Mouse (Mus musculus): ENCODE measurements at regions not wholly inside any gene's neighbourhood (a gene's known extent, or its start where the extent isn't known, plus 50 kb on each side); places are given as distances from the start of the nearest gene placed in this dataset.
A peak's percentile ranks its signal among the peaks of the same experiment; 100 is the strongest.
"Not testable (repeated sequence)": the region's sequence is repeated elsewhere in the genome, so short reads cannot be mapped to it uniquely, and the experiment has no call there.

- no peak for DNase-seq (ENCODE audit: low spot score)
Observed at GRCm38 (mm10) chr19:54099292-54099691, 55.3 kb downstream of the Adra2a start.

DNA sequence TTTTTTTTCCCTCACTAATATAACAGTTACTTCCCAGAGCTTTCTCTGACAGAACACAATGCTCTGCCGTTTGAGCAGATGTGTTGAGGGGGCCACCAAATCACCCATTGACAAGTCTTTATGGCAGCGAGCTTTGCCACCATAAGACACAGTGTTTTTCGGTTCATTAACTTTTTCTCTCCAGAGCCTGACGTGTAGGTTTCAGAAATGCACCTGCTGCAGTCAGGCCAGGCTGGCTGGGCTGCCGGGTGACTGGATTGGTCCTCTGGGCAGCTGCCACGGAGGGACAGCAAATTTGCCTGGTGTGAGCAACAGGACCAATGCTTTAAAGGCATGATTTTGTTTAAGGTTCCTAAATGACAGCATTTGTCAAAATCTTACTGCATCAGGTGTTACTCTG, 55.8 kb downstream of the Adra2a start:
- no peak for DNase-seq (ENCODE audit: low spot score)

GRCm38 (mm10) chr19:54106571-54106970, 62.6 kb downstream of the Adra2a start:
- no peak for DNase-seq (ENCODE audit: low spot score)

DNA sequence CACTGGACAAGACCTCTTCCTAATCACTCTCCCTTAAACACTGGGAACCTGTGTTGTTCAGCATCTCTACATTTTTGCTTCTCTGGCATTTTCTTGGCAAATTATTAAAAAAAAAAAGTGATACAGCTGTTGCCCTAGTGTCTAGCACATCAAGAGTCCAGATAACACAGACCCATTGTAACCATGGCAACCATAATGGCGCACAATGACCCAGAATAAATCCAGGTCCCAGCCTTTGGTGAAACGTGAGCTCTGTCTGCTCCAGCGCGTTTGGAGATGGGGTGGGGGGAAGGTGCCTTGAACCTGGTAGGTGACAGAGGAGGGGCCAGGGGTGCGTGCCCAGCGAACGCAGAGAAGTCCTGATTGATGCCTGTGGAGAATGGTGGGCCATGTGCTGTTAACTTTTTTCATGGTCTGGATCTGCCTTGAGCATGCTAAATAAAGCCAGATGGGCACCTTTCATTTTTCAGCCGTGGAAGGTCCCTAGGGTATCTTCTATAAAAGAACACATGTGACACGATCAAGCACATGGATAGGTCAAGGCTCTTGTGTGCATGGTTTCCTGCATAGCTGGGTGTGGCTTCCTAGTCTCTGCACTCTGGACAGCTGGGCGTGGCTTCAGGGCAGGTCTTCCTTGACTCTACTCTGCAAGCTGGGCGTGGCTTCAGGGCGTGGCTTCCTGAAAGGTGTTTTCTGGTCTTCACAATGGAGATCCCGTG, 63.3 kb downstream of the Adra2a start:
- peak; percentile 47 for DNase-seq (ENCODE audit: low spot score)

- no peak for DNase-seq (ENCODE audit: low spot score)
Observed at GRCm38 (mm10) chr19:54110080-54110479, 66.1 kb downstream of the Adra2a start.

DNA sequence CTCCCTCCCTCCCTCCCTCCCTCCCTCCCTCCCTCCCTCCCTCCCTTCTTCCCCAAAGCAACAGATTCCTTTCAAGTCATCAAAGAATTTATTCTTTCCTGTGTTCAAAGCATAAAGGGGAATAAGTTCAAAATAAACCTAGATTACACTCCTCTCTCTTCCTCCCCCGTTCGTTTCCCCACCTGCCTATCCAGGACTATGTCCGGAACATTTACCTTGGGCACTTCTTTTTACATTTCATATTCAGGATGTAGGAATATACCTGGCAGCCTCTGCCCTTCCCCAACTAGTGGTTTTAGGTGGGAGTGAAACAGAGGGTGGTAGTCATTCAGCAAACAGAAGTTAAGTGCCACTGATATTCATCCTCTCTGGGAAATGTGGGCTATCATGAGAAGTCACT, 68.7 kb downstream of the Adra2a start:
- no peak for DNase-seq (ENCODE audit: low spot score)

GRCm38 (mm10) chr19:54113421-54113820, 69.5 kb downstream of the Adra2a start:
- DNase-seq (ENCODE audit: low spot score): no peak

GRCm38 (mm10) chr19:54114588-54115317, 70.8 kb downstream of the Adra2a start:
- DNase-seq (ENCODE audit: low spot score): peak; percentile 68

DNA sequence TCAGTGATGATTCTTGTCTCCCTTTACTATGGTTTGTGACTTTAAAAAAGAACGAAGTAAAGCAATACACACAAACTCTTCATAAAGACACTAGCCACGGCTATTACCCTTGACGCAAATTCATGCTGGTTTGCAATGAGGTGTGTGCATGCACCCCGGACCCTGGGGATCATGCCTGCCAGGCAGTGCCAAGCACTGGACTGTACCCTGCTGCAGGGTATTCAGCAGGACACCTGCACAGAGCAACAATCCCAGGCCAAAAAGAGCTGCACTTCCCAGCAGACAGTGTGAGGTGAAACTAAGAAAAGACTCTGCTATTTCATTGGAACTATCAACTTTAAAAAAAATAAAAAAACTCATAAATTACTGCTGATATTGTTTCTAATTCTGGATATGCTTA, 71.4 kb downstream of the Adra2a start:
- no peak for DNase-seq (ENCODE audit: low spot score)

DNA sequence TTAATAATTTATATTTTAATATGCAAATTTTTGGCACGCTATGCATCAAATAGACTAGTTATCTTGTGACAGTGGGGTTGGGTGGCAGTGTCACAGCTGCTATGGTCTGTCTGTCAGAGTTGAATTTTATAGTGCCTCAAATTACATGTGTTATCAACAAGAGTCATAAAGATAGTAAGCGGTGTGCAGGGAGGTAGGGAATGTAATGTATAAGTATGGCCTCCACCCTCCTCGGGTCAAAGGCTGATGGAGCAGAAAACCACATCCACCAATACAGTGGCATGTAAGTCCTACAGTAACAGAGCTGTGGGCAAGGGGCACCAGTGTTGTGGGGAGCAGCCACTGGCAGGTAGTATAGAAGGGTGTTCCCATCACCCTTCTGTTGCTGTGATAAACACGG, 72.9 kb downstream of the Adra2a start:
- no peak for DNase-seq (ENCODE audit: low spot score)

DNA sequence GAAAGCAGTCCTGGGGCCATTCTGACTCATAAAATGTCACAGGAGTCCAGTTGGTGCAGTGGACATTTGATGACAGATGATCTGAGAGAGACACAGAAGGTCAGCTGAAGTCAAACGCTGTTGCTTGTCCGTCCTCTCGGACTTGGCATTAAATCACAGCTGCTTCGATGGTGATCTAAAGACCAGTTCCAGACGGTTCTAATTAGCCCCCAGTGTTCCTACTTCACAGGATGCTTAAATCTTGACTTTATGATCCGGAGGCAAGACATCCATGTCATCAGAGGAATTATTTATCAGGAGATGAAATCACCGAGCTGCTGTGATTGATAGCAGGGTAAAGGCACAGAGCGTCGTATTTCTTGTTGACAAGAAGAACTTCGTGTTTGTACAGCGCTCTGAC, 73.7 kb downstream of the Adra2a start:
- no peak for DNase-seq (ENCODE audit: low spot score)

DNA sequence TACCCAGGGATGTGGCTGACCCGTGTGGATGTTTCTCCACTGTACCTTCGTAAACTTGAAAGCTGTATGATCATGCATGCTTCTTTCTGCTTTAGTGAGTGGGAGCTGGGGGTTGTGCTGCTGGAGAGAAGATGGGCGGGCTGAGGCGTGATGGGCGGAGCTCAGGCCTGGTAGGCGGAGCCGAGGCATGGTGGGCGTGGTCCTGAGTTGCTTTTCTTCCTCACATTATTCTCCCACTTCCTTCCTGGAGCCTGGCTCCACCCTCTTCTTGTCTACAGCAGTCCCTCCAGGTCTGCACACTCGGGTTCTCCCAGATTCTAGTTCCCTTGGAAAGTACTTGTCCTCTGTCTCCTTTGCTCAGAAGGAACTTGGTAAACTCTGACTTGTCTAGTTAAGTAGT, 79.6 kb downstream of the Adra2a start:
- DNase-seq (ENCODE audit: low spot score): peak; percentile 46

DNA sequence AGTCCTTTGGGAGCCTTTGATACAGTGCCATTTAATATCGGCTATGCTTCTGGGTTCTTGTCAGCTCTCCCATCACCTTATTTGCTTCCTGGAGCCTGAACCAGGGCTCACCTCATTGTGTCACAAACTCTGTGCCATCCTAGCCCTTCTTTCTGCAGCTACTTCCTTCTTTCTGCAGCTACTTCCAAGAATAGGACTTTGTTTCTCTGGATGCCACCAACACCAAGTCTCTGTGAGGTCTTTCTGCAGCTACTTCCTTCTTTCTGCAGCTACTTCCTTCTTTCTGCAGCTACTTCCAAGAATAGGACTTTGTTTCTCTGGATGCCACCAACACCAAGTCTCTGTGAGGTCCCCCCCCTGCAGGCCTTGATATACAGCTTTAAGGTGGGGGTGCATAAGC, 107.8 kb downstream of the Adra2a start:
- not testable (repeated sequence) for DNase-seq (ENCODE audit: low spot score)

DNA sequence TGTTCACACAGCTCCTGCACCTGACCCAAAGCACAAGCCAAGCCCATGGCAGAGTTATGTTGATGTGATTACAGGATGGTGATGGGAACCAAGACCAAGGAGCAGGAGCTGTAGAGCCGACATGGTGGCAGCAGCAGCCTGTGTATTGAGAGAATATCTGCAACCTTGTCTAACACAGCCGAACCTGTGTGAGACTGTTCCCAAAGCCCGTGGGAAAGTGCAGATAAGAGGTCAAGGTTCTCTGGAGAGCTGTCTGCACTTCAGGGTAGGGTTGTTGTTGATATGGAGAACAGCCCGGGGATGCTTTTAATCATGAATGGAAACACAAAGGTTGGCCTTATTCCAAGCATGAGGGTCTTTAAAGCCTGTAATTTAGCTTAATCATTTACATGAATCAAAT, 110.4 kb downstream of the Adra2a start:
- DNase-seq (ENCODE audit: low spot score): no peak

DNA sequence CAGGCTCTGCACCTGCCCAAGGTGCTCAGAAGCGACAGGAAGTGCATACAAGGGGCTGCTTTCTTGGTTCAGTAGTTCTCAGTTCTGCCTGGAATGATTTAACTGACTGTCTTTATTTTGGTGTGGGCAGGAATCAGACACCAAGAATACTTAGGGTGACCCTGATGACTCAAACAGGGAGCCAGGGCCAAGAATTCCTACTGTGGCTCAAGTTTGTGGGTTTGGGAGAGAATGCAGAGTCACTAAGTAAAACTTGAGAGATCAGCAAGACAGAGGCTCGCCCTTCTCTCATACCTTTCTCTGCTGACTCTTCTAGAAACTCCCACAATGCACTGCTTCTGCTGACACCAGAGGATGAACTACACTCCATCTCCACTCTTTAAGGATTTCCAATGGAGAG, 126.4 kb downstream of the Adra2a start:
- no peak for DNase-seq (ENCODE audit: low spot score)

GRCm38 (mm10) chr19:54174090-54175055, 130.4 kb downstream of the Adra2a start:
- DNase-seq (ENCODE audit: low spot score): no peak

DNA sequence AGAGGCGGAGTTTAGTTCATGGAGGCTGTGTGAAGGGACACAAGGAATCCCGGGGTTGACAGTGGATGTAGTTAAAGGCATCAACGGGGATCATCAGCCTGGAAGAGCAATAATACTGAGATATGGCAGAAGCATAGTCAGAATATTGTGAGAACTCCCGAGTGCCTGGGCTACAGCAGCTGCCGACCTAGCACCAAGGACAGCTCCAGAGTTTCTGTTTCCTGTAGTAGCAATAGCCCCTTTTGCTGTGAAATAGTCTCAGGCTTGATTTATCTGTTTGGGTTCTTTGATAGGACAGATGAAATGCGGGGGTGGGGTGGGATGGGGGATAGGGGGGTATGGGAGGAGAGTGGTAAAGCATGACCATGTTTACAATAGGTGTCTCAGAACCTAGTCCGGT, 131.8 kb downstream of the Adra2a start:
- DNase-seq (ENCODE audit: low spot score): peak; percentile 64

DNA sequence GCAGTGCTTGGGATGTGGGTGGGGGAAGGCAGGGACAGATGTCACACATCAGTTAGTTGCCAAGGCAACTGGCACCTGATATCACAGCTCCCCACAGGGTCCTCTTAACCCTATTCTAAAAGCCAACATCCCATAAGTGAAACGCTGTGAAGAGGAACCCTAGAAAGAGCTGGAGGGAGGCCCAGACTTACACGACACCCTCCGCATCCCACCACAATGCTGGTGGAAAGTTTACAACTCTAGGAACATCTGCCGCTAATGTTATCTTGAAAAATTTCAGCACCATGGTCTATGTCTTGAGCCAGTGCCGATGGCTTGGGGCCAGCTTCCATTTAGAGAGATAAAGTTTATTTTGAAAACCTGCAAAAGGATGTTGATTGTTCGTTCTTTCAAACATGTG, 133.5 kb downstream of the Adra2a start:
- no peak for DNase-seq (ENCODE audit: low spot score)

- DNase-seq (ENCODE audit: low spot score): no peak
Observed at GRCm38 (mm10) chr19:54200407-54200806, 156.5 kb downstream of the Adra2a start.

- no peak for DNase-seq (ENCODE audit: low spot score)
Observed at GRCm38 (mm10) chr19:54202456-54202855, 158.5 kb downstream of the Adra2a start.

GRCm38 (mm10) chr19:54206819-54207218, 162.9 kb downstream of the Adra2a start:
- DNase-seq (ENCODE audit: low spot score): no peak

DNA sequence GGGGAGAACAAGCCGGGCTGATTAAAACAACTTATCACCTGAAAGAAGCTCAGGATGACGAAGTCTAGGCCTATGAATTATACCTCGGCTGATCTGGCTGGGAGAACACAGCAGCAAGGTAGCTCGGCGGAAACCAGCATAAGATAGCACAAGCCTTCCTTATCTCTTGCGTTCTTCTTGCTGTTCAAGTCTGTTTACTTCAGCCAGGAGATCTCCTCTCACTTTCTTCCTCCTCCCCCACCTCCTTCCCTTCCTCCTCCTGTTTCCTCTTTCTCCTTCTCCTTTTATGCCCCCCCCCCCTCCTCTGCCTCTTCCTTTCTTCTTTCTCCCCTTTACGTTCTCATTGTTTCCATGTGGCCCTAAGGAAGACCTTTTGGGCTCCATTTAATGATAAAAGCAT, 168.2 kb downstream of the Adra2a start:
- DNase-seq (ENCODE audit: low spot score): no peak

DNA sequence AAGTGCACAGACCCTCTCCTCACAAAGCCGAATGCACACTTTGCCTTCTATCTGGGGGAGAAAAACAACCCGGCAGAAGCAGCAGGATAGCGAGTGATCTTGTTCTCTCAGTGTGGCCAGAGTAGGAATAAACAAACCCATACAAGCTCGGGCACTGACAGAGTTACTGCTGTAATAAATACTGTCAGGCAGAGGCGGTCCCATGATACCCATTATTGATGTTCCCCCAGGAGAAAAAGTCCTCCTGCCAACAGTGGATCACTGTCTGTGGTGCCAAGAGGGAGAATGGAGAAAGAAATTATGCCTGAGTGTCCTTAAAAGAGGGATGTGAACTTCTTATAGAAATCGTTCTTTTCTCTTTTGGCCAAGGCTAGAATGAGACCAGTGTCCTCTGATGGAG, 200.2 kb downstream of the Adra2a start:
- no peak for DNase-seq (ENCODE audit: low spot score)
